Mouse (Mus musculus): Measurements from ENCODE around the gene Ppp2r5d. TPM values are rescaled to one million over a fixed set of nuclear protein-coding genes. Genes with fewer than 3 reads are reported as not detected.

Gene Ppp2r5d
- total RNA-seq, 2 experiments from 2014 or later: 79.5 to 83.9 TPM

DNA sequence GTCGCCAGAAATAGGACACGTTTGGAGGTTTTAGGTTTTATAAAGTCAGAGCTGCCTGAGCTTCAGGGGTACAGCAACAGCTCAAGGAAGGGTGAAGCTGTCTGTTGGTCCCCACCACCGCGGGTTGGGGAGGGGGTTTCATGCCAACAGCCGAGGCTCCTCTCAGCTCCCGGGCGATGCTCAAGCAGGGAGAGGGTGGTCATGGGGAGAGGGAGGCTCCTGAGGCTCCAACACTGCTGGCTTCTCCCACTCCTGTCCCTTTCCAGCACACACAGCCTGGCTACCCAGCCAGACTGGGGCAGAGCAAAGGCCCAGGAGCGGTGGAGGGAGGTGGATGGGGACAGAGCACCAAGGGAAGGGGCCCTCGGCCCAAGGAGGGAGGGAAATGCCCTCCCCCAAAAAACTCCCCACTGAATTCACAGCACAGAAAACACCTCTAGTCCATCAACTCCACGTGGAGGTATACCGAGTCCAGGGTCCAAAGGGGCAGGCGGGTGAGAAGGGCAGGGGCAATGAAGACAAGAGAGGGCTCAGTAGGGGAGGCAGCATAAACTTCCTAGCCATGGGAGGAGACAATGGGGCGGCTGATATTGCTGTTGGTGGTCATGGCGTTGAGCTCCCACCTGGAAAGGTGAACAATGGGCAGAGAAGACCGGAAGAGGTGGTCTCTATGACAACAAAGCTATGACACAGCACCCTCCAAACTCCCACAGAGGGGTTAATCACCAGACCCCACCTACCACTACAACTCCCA lies 30.2 kb downstream of the Ppp2r5d start:
- intact Hi-C loops (cut with DNase I): loop anchor here (2.0 kb wide), 1 partner anchor 24 kb away; the partner anchor contains the start of gene Cul7
- H3K4me3 ChIP-seq: peak overlapping the region; percentile 63
- TF ChIP-seq CTCF (IDR thresholded peaks at IDR 0.05): no peak
- H3K27ac ChIP-seq: peak overlapping the region; percentile 79
- DNase-seq (ENCODE audit: extremely low spot score in 1 of 2, low spot score in 2 of 2): no peak

DNA sequence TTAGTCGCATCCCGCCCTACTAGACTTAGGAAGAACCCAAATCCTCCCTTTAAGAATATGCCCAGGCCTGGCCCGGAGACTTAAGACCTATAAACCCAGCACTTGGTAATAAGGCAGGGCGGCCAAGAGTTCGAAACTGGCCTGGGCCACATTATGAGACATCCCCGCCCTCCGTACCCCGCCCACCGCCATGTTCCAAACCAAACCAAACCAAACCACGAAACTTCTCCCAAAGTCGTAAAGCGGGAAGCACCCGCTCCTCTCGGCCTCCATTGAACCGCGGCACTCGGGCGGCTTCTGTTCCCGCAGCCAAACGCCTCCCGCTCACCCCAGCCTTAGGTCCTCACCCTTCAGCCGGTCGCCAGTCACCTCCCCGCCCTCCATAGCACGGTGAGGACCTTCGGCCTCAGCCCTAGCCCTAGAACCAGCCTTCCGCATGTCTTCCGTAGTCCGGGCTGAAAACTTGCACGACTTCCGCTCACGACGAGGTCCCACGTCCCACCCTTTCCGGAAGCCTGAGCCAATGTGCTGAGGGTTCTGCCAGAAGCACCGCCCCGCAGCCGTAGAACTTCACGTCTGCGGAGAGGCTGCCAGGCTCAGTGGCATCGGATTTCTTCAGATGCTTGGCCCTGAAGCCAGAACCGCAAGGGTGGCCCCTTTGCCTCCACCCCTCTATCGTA lies 30.9 kb downstream of the Ppp2r5d start, which contains the start of gene Rrp36:
Gene Rrp36 (minus strand): TSS at position 503 of the 680 bp plus-strand sequence.
- DNase-seq (ENCODE audit: extremely low spot score in 1 of 2, low spot score in 2 of 2): peak; percentile 85 to 88

GRCm38 (mm10) chr17:46669911-46670310 lies 35.0 kb downstream of the Ppp2r5d start:
- intact Hi-C loops (cut with DNase I): no loop called here
- no peak for DNase-seq (ENCODE audit: extremely low spot score in 1 of 2, low spot score in 2 of 2)
- Histone ChIP-seq H3K4me3 (no peak overlapping the region), H3K27ac (no peak overlapping the region)
- TF ChIP-seq CTCF (IDR thresholded peaks at IDR 0.05): no peak

More for the DNA sequence above, 30.9 kb downstream of the Ppp2r5d start, which contains the start of gene Rrp36:
- peak within 1 kb of the TSS; percentile 63 for H3K4me3 ChIP-seq
- peak within 1 kb of the TSS; percentile 79 for H3K27ac ChIP-seq
- TF ChIP-seq CTCF (IDR thresholded peaks at IDR 0.05): no peak
- intact Hi-C loops (cut with DNase I): loop anchor here (2.0 kb wide), 1 partner anchor 23 kb away; the partner anchor contains the start of gene Cul7

DNA sequence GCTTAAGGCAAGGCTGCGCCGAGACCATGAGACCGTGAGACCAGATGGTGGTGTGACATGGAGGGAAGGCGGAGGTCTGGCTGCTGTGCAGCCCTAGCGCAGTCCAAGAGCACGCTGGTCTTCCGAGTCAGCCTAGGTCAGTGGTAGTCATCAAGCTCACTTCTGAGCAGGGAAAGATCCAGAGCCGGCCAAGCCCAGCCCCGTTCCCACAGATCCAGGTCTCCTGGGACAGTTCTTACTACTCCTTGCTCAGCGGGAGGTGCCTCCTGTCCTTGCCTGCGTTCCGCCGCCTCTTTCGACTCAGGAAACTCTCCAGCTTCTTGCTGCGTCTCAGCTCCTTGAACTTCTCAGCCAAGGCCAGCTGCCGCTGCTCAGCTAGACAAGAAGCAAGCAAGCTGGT lies 37.2 kb downstream of the Ppp2r5d start:
- intact Hi-C loops (cut with DNase I): no loop called here
- DNase-seq (ENCODE audit: extremely low spot score in 1 of 2, low spot score in 2 of 2): no peak
- no peak for TF ChIP-seq CTCF (IDR thresholded peaks at IDR 0.05)
- Histone ChIP-seq H3K27ac (no peak overlapping the region), H3K4me3 (no peak overlapping the region)

DNA sequence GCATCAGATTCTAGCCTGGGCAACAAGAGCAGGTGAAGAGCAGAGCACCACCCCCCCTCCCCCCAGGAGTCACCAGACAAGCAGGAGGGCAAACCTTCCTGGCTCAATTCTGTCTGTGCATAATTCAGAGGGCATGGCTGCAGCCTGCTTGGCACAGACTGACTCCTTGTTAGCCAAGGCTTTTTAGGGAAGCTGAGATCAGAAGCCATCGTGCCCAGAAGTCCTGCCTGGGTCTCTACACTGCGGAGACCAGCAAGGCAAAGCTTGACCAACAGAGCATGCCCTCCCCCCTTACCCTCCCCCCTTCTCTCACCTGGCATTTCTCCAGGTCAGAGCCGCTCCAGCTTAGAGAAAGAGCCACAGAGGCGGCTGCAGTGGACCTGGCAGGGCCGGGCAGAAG lies 42.2 kb downstream of the Ppp2r5d start:
- intact Hi-C loops (cut with DNase I): no loop called here
- no peak for TF ChIP-seq CTCF (IDR thresholded peaks at IDR 0.05)
- H3K27ac ChIP-seq: no peak overlapping the region
- no peak overlapping the region for H3K4me3 ChIP-seq
- DNase-seq (ENCODE audit: extremely low spot score in 1 of 2, low spot score in 2 of 2): no peak

- intact Hi-C loops (cut with DNase I): no loop called here
- TF ChIP-seq CTCF (IDR thresholded peaks at IDR 0.05): no peak
Observed at GRCm38 (mm10) chr17:46661981-46662380, 42.9 kb downstream of the Ppp2r5d start.

DNA sequence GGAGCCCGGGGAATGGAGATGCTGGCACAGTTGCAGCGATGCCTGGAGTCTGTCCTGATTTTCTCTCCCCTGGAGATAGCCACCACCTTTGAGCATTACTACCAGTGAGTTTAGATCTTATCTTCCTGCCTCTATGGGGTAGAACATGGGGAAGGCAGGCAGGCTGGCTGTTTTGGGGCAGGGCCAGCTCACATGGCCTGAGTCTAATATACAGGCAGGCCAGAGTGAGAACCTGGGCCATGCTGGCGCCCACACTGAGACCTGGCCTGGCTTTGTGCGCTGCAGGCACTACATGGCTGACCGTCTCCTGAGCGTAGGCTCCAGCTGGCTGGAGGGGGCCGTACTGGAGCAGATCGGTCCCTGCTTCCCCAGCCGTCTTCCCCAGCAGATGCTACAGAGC lies 43.6 kb downstream of the Ppp2r5d start:
- no peak for DNase-seq (ENCODE audit: extremely low spot score in 1 of 2, low spot score in 2 of 2)
- intact Hi-C loops (cut with DNase I): no loop called here
- no peak for TF ChIP-seq CTCF (IDR thresholded peaks at IDR 0.05)
- H3K27ac ChIP-seq: no peak overlapping the region
- no peak overlapping the region for H3K4me3 ChIP-seq

More at GRCm38 (mm10) chr17:46661981-46662380, 42.9 kb downstream of the Ppp2r5d start:
- H3K27ac ChIP-seq: no peak overlapping the region
- no peak for DNase-seq (ENCODE audit: extremely low spot score in 1 of 2, low spot score in 2 of 2)
- no peak overlapping the region for H3K4me3 ChIP-seq

DNA sequence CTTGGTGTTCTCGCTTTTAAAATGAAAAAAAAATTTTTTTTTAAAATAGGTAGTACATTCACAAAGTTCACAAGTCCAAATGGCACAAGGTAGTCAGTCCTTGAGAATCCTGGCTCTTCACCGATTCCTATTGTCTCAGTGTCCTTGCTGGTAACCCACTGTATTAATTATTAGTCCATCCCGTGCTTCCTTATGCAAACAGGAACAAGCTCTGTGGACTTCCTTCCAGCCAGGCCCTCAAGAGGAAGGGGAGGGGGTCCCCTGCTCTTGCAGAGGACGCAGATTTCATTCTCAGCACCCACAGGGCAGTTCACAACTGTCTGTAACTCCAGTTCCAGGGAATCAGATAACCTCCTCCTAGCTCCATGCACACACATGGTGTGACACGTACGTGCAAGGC lies 48.9 kb downstream of the Ppp2r5d start:
- DNase-seq (ENCODE audit: extremely low spot score in 1 of 2, low spot score in 2 of 2): no peak
- H3K27ac ChIP-seq: no peak overlapping the region
- H3K4me3 ChIP-seq: no peak overlapping the region
- TF ChIP-seq CTCF (IDR thresholded peaks at IDR 0.05): no peak
- intact Hi-C loops (cut with DNase I): no loop called here

DNA sequence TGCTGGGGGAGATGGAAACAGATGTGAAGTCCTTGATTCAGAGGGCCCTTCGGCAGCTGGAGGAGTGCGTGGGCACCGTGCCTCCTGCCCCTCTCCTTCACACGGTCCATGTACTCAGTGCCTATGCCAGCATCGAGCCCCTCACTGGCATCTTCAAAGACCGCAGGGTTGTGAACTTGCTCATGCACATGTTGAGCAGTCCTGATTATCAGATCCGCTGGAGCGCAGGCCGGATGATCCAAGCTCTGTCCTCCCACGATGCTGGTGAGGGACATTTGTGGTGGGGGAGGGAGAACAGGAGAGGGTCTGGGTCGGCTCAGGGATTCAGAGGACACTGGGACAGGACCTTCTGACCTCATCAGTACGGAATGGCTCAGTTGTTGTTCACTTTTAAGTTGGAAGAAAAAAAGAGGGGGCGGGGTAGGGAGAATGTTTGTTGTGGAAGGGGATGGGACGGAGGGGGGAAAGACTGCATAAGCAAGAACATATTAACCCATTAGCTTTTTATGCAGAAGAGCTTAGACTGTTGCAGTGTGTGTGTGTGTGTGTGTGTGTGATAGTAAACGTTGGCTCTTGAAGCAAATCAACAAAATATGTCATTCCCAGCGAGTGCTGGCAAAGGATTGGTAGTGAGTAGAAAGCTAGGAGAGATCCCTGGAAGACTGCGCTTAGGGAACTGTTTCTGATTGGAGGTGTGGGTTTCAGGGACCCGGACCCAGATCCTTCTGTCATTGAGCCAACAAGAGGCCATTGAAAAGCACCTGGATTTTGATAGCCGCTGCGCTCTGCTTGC lies 53.0 kb downstream of the Ppp2r5d start:
- no peak overlapping the region for H3K27ac ChIP-seq
- no peak overlapping the region for H3K4me3 ChIP-seq
- intact Hi-C loops (cut with DNase I): loop anchor here (2.0 kb wide), 1 partner anchor 23 kb away; the partner anchor contains the start of gene Rrp36
- TF ChIP-seq CTCF (IDR thresholded peaks at IDR 0.05): no peak
- no peak for DNase-seq (ENCODE audit: extremely low spot score in 1 of 2, low spot score in 2 of 2)

- no peak for DNase-seq (ENCODE audit: extremely low spot score in 1 of 2, low spot score in 2 of 2)
- Histone ChIP-seq H3K27ac (no peak overlapping the region), H3K4me3 (peak overlapping the region; percentile 68)
- intact Hi-C loops (cut with DNase I): loop anchor here (2.0 kb wide), 1 partner anchor 24 kb away; the partner anchor contains the start of gene Rrp36
- no peak for TF ChIP-seq CTCF (IDR thresholded peaks at IDR 0.05)
Observed at GRCm38 (mm10) chr17:46651292-46651691, 53.6 kb downstream of the Ppp2r5d start.

GRCm38 (mm10) chr17:46650232-46651031 lies 54.5 kb downstream of the Ppp2r5d start, which contains the start of gene Cul7:
Gene Cul7, plus strand, starts transcription at chr17:46650337.
- intact Hi-C loops (cut with DNase I): loop anchor here (2.0 kb wide), 1 partner anchor 24 kb away; the partner anchor contains the start of gene Rrp36
- peak within 1 kb of the TSS; percentile 68 for H3K4me3 ChIP-seq
- H3K27ac ChIP-seq: peak within 1 kb of the TSS; percentile 88
- DNase-seq (ENCODE audit: extremely low spot score in 1 of 2, low spot score in 2 of 2): peak; percentile 90 to 91
- TF ChIP-seq CTCF (IDR thresholded peaks at IDR 0.05): no peak; the same call in 1 of the 2 replicates
